Mouse (Mus musculus) MEL (cell line): Measurements from ENCODE around the gene Ppp6c. TPM values are rescaled to one million over a fixed set of nuclear protein-coding genes. Genes with fewer than 3 reads are reported as not detected.
A peak's percentile ranks its signal among the peaks of the same experiment; 100 is the strongest.

Experiments
- DNase-seq: peaks from one replicate; pipeline ENCODE4 v3.0.0; 2011; ENCODE audit warnings: low read depth, low spot score
- H3K27ac ChIP-seq: 2 replicates; pipeline ENCODE4 v1.5.1; 2012; ENCODE audit warnings: low read depth, mild to moderate bottlenecking, control low read depth, low read length, moderate library complexity; ENCODE audit not compliant: control insufficient read depth
- H3K27me3 ChIP-seq, 2 experiments: fragments of 150-350 bp in 1 of 2; sonication (generic) in 1 of 2; 2 replicates each; pipeline ENCODE4 v1.6.1; 2012; ENCODE audit warnings: low read length in 2 of 2, mild to moderate bottlenecking in 2 of 2, improper control_type of control experiment in 1 of 2, moderate library complexity in 1 of 2; ENCODE audit not compliant: insufficient read depth in 2 of 2, control insufficient read depth in 1 of 2
- H3K36me3 ChIP-seq, 2 experiments: 2 replicates each; pipeline ENCODE4 v1.6.1; 2012 to 2014; ENCODE audit warnings: low read length in 2 of 2, improper control_type of control experiment in 1 of 2, inconsistent platforms in 1 of 2, mild to moderate bottlenecking in 1 of 2; ENCODE audit not compliant: insufficient read depth in 2 of 2, control insufficient read depth in 1 of 2
- H3K4me1 ChIP-seq, 2 experiments: fragments of 150-350 bp in 1 of 2; sonication (generic) in 1 of 2; 2 replicates each; pipeline ENCODE4 v1.6.1; 2012; ENCODE audit warnings: low read length in 2 of 2, improper control_type of control experiment in 1 of 2, mild to moderate bottlenecking in 1 of 2; ENCODE audit not compliant: insufficient read depth in 2 of 2, control insufficient read depth in 1 of 2
- H3K4me3 ChIP-seq, 2 experiments: fragments of 150-350 bp in 1 of 2; sonication (generic) in 1 of 2; 2 replicates each; pipeline ENCODE4 v1.5.1; 2012; ENCODE audit warnings: low read depth in 2 of 2, low read length in 2 of 2, mild to moderate bottlenecking in 2 of 2, moderate library complexity in 2 of 2, control low read depth in 1 of 2, improper control_type of control experiment in 1 of 2; ENCODE audit not compliant: control insufficient read depth in 1 of 2, insufficient read depth in 1 of 2
- H3K79me2 ChIP-seq: 2 replicates; pipeline ENCODE4 v1.6.1; 2012; ENCODE audit warnings: mild to moderate bottlenecking, low read length, moderate library complexity; ENCODE audit not compliant: control insufficient read depth, poor library complexity, insufficient read depth
- H3K9ac ChIP-seq: 2 replicates; pipeline ENCODE4 v1.6.1; 2012; ENCODE audit warnings: low read depth, mild to moderate bottlenecking, control low read depth, low read length, moderate library complexity; ENCODE audit not compliant: control insufficient read depth, poor library complexity, severe bottlenecking
- H3K9me3 ChIP-seq: fragments of 150-350 bp; sonication (generic); replicated peaks from 2 replicates; pipeline ENCODE4 v1.6.1; 2012; ENCODE audit warnings: mild to moderate bottlenecking, low read length, improper control_type of control experiment, moderate library complexity; ENCODE audit not compliant: insufficient read depth
- BHLHE40 ChIP-seq: IDR thresholded peaks from 2 replicates; pipeline ENCODE4 v1.6.1; 2012; ENCODE audit warnings: low read depth, mild to moderate bottlenecking, inconsistent platforms, low read length, improper control_type of control experiment, borderline replicate concordance
- CHD2 ChIP-seq: IDR thresholded peaks from 2 replicates; pipeline ENCODE4 v1.6.1; 2011; ENCODE audit warnings: low read length, improper control_type of control experiment
- CTCF ChIP-seq, 3 experiments: IDR thresholded peaks in 2 of 3; conservative IDR thresholded peaks in 1 of 3; 2 replicates each; pipeline ENCODE4 v1.5.1; 2011 to 2012; ENCODE audit warnings: low read length in 3 of 3, low read depth in 2 of 3, mild to moderate bottlenecking in 2 of 3, improper control_type of control experiment in 1 of 3, inconsistent platforms in 1 of 3, mixed read lengths in 1 of 3, moderate library complexity in 1 of 3; ENCODE audit not compliant: control insufficient read depth in 1 of 3, insufficient read depth in 1 of 3, poor library complexity in 1 of 3, severe bottlenecking in 1 of 3
- EP300 ChIP-seq, 2 experiments: IDR thresholded peaks; 2 replicates each; pipeline ENCODE4 v1.6.1; 2011; ENCODE audit warnings: improper control_type of control experiment in 2 of 2, low read length in 2 of 2, low read depth in 1 of 2, mild to moderate bottlenecking in 1 of 2
- GABPA ChIP-seq: IDR thresholded peaks from 2 replicates; pipeline ENCODE4 v1.6.1; 2012; ENCODE audit warnings: low read depth, mild to moderate bottlenecking, inconsistent platforms, low read length, improper control_type of control experiment, moderate library complexity
- HCFC1 ChIP-seq: IDR thresholded peaks from 2 replicates; pipeline ENCODE4 v1.6.1; 2012; ENCODE audit warnings: low read depth, mild to moderate bottlenecking, inconsistent platforms, low read length, improper control_type of control experiment, moderate library complexity
- KAT2A ChIP-seq: conservative IDR thresholded peaks from 2 replicates; pipeline ENCODE4 v1.6.1; 2012; ENCODE audit warnings: low read depth, low read length, improper control_type of control experiment, inconsistent platforms
- MAX ChIP-seq: IDR thresholded peaks from 2 replicates; pipeline ENCODE4 v1.6.1; 2011; ENCODE audit warnings: low read length, improper control_type of control experiment
- MAZ ChIP-seq: IDR thresholded peaks from 2 replicates; pipeline ENCODE4 v1.6.1; 2012; ENCODE audit warnings: low read depth, mild to moderate bottlenecking, inconsistent platforms, low read length, improper control_type of control experiment
- MEF2A ChIP-seq: IDR thresholded peaks from 2 replicates; pipeline ENCODE4 v1.6.1; 2014; ENCODE audit warnings: low read depth, mild to moderate bottlenecking, inconsistent platforms, low read length, improper control_type of control experiment; ENCODE audit not compliant: poor library complexity, insufficient replicate concordance, severe bottlenecking; ENCODE audit errors: extremely low read depth
- MXI1 ChIP-seq: IDR thresholded peaks from 2 replicates; pipeline ENCODE4 v1.6.1; 2011; ENCODE audit warnings: mild to moderate bottlenecking, low read depth, low read length, improper control_type of control experiment
- MYC ChIP-seq: IDR thresholded peaks from 2 replicates; pipeline ENCODE4 v1.6.1; 2011; ENCODE audit warnings: low read depth, mild to moderate bottlenecking, low read length, improper control_type of control experiment, moderate library complexity
- NELFE ChIP-seq: IDR thresholded peaks from 2 replicates; pipeline ENCODE4 v1.6.1; 2011; ENCODE audit warnings: low read depth, low read length, improper control_type of control experiment
- NRF1 ChIP-seq: IDR thresholded peaks from 2 replicates; pipeline ENCODE4 v1.6.1; 2014; ENCODE audit warnings: low read depth, mild to moderate bottlenecking, inconsistent platforms, low read length, improper control_type of control experiment, moderate library complexity; ENCODE audit not compliant: poor library complexity, insufficient read depth, severe bottlenecking
- POLR2A ChIP-seq, 2 experiments: IDR thresholded peaks; 2 replicates each; pipeline ENCODE4 v1.6.1; 2011 to 2012; ENCODE audit warnings: low read length in 2 of 2, mild to moderate bottlenecking in 2 of 2, control low read depth in 1 of 2, improper control_type of control experiment in 1 of 2, low read depth in 1 of 2, moderate library complexity in 1 of 2; ENCODE audit not compliant: control insufficient read depth in 1 of 2, insufficient read depth in 1 of 2, poor library complexity in 1 of 2
- POLR2AphosphoS2 ChIP-seq: IDR thresholded peaks from 2 replicates; pipeline ENCODE4 v1.6.1; 2011; ENCODE audit warnings: low read length, improper control_type of control experiment
- POLR2AphosphoS5 ChIP-seq: IDR thresholded peaks from 2 replicates; pipeline ENCODE4 v1.6.1; 2012; ENCODE audit warnings: low read depth, borderline replicate concordance, mild to moderate bottlenecking, inconsistent platforms, low read length, moderate library complexity, mixed read lengths
- RAD21 ChIP-seq: IDR thresholded peaks from 2 replicates; pipeline ENCODE4 v1.6.1; 2011; ENCODE audit warnings: mild to moderate bottlenecking, low read depth, low read length, improper control_type of control experiment
- SMC3 ChIP-seq: IDR thresholded peaks from 2 replicates; pipeline ENCODE4 v1.6.1; 2011; ENCODE audit warnings: low read depth, low read length, improper control_type of control experiment
- TBP ChIP-seq: IDR thresholded peaks from 2 replicates; pipeline ENCODE4 v1.8.0; 2011; ENCODE audit warnings: low read depth, low read length, improper control_type of control experiment
- TCF12 ChIP-seq: IDR thresholded peaks from 2 replicates; pipeline ENCODE4 v1.6.1; 2014; ENCODE audit warnings: low read depth, mild to moderate bottlenecking, inconsistent platforms, low read length, improper control_type of control experiment, moderate library complexity
- USF1 ChIP-seq: IDR thresholded peaks from 2 replicates; pipeline ENCODE4 v1.6.1; 2014; ENCODE audit warnings: low read depth, mild to moderate bottlenecking, inconsistent platforms, low read length, improper control_type of control experiment, moderate library complexity
- ZC3H11A ChIP-seq: IDR thresholded peaks from 2 replicates; pipeline ENCODE4 v1.6.1; 2012; ENCODE audit warnings: low read depth, mild to moderate bottlenecking, inconsistent platforms, low read length, improper control_type of control experiment
- ZKSCAN1 ChIP-seq: IDR thresholded peaks from 2 replicates; pipeline ENCODE4 v1.6.1; 2012; ENCODE audit warnings: low read depth, mild to moderate bottlenecking, inconsistent platforms, low read length, improper control_type of control experiment, moderate library complexity
- polyA plus RNA-seq, 2 experiments: library from polyadenylated mRNA; stranded (reverse) in 1 of 2; unstranded in 1 of 2; fragments of >175 nt in 1 of 2; fragments of >200 nt in 1 of 2; gene quantifications; 2 replicates each; pipeline versions ENCODE4 v1.2.1 to v1.2.4; 2012; ENCODE audit warnings: low replicate concordance in 2 of 2, low read depth in 1 of 2; ENCODE audit not compliant: insufficient read length in 2 of 2, insufficient read depth in 1 of 2, missing spikeins in 1 of 2
- total RNA-seq: library from RNA; depleted of rRNA; stranded (reverse); fragments of 300-350 nt; gene quantifications from 2 replicates; pipeline ENCODE4 v1.2.3, GENCODE M21; 2012

Ppp6c gene
- total and polyA plus RNA-seq, 3 experiments, result 34.9 to 43.1 TPM; not detected in 1

DNA sequence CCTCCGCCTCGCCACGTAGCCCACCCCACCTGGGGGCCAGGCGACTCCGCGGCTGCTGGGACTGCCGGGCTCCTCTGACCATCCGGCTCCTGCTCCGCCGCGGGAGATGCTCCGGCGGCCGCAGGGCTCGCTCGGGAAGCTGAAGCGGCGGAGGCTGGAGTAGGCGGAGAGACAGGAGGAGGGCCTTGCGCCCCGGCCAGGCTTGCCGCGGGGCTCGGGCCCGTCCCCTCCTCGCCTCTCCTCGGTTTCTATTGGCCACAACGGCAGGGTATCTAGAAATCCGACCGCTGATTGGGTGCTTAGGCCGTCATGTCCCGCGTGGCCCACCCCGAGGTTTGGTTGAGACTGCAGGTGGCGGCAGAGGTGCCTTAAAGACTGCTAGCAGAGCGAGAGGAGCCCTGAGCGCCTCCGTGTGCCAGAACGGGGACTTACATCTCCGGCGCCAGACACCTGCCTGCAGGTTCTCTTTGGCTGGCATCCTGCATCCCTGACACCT, 35.6 kb downstream of the Ppp6c start, which contains the start of gene Scai:
Gene Scai, minus strand, starts transcription at position 174 of the 496 bp plus-strand sequence.
- H3K9ac ChIP-seq, result peak within 1 kb of the TSS; percentile 81
- TF ChIP-seq HCFC1 (peak; percentile 77), SMC3 (peak; percentile 86), MYC (no peak), MAZ (no peak; the same call in 1 of the 2 replicates), EP300 (IDR thresholded peaks at IDR 0.05; ENCODE audit: low read depth in 1 of 2, low read length in 2 of 2) (no peak), POLR2A (IDR thresholded peaks at IDR 0.05; ENCODE audit: control insufficient read depth in 1 of 2, insufficient read depth in 1 of 2, low read depth in 1 of 2, low read length in 2 of 2, poor library complexity in 1 of 2) (peak; percentile 58 to 60; a peak in 3 of 4 replicates), CHD2 (peak; percentile 71), CTCF (IDR thresholded peaks at IDR 0.05 in 2 of 3, conservative IDR thresholded peaks at IDR 0.05 in 1 of 3; ENCODE audit: control insufficient read depth in 1 of 3, insufficient read depth in 1 of 3, low read depth in 2 of 3, low read length in 3 of 3, poor library complexity in 1 of 3, severe bottlenecking in 1 of 3) (peak; percentile 54 to 88 (median 78); a peak in 5 of 6 replicates), TCF12 (no peak), GABPA (no peak), NELFE (peak; percentile 57), ZC3H11A (peak; percentile 70), NRF1 (0 out of 2 replicates have a peak, but pooled peaks have one; percentile 9), POLR2AphosphoS2 (peak; percentile 68), TBP (no peak), BHLHE40 (no peak), MEF2A (no peak), MXI1 (0 out of 2 replicates have a peak, but pooled peaks have one; percentile 35), RAD21 (peak; percentile 75), POLR2AphosphoS5 (no peak), MAX (peak; percentile 62; the same call in 1 of the 2 replicates), USF1 (peak; percentile 59; the same call in 1 of the 2 replicates), KAT2A (no peak), ZKSCAN1 (no peak)

More for the DNA sequence above, 35.6 kb downstream of the Ppp6c start, which contains the start of gene Scai:
- Histone ChIP-seq H3K36me3 (peaks cover 0 to 3% of the 10 kb centered on the region in 2 experiments; a peak in 1 of 4 replicates), H3K4me3 (peak within 1 kb of the TSS; percentile 67 to 90), H3K27me3 (no peaks in the 10 kb centered on the region), H3K79me2 (peaks cover 4% of the 10 kb centered on the region; the same call in 1 of the 2 replicates), H3K4me1 (no peaks in the 10 kb centered on the region; a peak in 1 of 4 replicates), H3K9me3 (no peaks in the 10 kb centered on the region), H3K27ac (no peak within 1 kb of the TSS)
- DNase-seq, result peak; percentile 99
